Mouse (Mus musculus) thymus, adult 2 months (tissue): ENCODE measurements around the gene Ccdc85a.

Source experiments
- CTCF ChIP-seq: fragments of 200-500 bp; IDR thresholded peaks from 2 replicates; pipeline ENCODE4 v1.5.1; 2012; ENCODE audit warnings: mild to moderate bottlenecking, control low read depth, low read length, moderate library complexity, borderline replicate concordance; ENCODE audit not compliant: control insufficient read depth, poor library complexity, insufficient read depth; ENCODE audit errors: extremely low read depth
- POLR2A ChIP-seq: fragments of 200-500 bp; IDR thresholded peaks from 2 replicates; pipeline ENCODE4 v1.6.1; 2012; ENCODE audit warnings: mild to moderate bottlenecking, low read length, control low read depth, moderate library complexity; ENCODE audit not compliant: control insufficient read depth, poor library complexity, insufficient read depth; ENCODE audit errors: extremely low read depth

DNA sequence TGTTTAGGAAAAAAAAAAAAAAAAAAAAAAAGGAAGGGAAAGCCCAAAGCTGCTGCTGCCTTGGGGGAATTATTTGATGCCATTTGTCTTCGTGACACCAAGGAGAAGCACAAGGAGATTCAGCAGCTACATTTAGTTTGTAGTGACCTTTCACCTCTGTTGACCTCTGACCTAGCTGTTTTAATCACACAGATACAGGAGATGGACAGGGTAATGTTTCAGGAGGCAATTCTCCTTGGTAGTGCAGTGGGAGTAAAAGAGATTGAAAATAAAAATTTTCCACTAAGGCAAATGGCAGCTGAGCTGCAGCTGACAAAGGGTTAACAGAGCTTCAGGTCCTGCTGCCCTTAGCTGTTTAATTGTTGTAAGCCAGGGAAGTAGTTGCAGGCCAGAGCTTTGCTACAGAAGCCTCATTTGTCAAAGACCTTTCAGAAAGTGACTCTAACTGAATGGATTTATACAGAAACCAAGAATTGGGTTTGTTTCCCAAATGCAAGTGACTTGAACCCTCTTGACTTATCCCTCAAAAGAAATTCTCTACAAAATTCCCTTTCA is 49.5 kb upstream of the Ccdc85a start:
- TF ChIP-seq CTCF (no peak), POLR2A (no peak)
